Mouse (Mus musculus) ES-E14 (cell line): ENCODE measurements around the gene Polk.

Source experiments
- CHD2 ChIP-seq: IDR thresholded peaks from 2 replicates; pipeline ENCODE4 v1.6.1; 2014; ENCODE audit warnings: mild to moderate bottlenecking, low read depth, low read length, inconsistent platforms
- HCFC1 ChIP-seq: IDR thresholded peaks from 2 replicates; pipeline ENCODE4 v1.6.1; 2012; ENCODE audit warnings: low read length, inconsistent platforms, borderline replicate concordance; ENCODE audit not compliant: insufficient read depth
- MAFK ChIP-seq: IDR thresholded peaks from 2 replicates; pipeline ENCODE4 v1.6.1; 2014; ENCODE audit warnings: mild to moderate bottlenecking, low read depth, low read length, inconsistent platforms; ENCODE audit not compliant: insufficient read depth
- ZC3H11A ChIP-seq: IDR thresholded peaks from 2 replicates; pipeline ENCODE4 v1.6.1; 2012; ENCODE audit warnings: low read depth, mild to moderate bottlenecking, inconsistent platforms, low read length, borderline replicate concordance
- ZNF384 ChIP-seq: IDR thresholded peaks from 2 replicates; pipeline ENCODE4 v1.6.1; 2012; ENCODE audit warnings: low read depth, low read length, inconsistent platforms

DNA sequence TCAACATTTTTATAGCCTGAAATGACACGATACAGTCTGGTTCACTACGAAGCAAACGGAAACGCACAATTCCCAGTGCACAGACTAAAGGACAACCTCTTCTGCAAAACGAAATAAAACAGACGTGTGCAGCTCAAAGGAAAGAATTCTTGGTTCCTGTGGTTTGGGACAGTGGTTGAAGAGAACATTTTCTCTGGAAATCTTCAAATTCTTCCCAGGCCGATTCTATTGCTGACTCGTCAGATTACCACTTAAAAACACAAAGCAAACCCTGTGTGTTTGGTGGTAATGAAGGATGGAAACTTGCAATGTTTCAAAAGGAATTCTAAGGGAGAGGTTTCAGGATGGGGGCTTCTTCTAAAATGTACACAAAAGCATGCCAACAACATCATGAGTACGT, 12.3 kb downstream of the Polk start:
- TF ChIP-seq HCFC1: no peak
- no peak for TF ChIP-seq ZNF384
- TF ChIP-seq MAFK: peak; percentile 50; the same call in 1 of the 2 replicates
- TF ChIP-seq ZC3H11A: no peak
- no peak for TF ChIP-seq CHD2
